Mouse (Mus musculus): Measurements from ENCODE around the gene Trp63.
"Not testable (repeated sequence)": the region's sequence is repeated elsewhere in the genome, so short reads cannot be mapped to it uniquely, and the experiment has no call there.

Trp63 gene

DNA sequence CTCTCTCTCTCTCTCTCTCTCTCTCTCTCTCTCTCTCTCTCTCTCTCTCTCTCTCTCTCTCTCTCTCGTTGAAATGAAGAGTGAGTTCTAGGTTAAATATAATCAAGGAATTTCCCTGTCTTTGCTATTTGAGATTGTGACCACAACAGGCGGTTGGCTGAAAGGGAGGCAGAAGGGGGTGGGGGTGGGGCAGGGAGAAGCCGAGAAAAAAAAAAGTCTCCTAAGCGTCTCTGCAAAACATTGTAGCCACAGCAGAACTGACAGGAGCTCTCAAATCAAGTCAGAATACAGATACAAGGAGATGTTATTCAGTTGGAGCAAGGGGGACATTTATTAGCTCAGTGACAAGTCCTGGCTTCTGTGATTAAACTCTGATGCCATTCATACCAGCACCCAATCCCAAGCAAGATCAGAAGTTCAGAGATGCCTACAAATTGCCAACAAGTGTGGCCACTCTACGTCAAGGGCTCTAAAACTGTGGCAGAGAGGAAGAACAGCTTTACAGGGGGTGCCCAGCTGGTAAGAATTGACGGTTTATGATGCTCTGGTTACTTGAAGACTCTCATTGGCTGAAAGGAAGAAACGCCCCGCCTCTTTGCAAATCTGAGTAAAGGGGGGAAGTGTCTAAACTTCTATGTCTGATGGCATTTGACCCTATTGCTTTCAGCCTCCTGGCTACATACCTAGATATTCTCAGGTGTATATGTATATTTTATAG, at the start of gene Trp63:
Gene Trp63 (plus strand): TSS at position 233 of the 718 bp plus-strand sequence.
- DNase-seq (ENCODE audit: low spot score): no peak

DNA sequence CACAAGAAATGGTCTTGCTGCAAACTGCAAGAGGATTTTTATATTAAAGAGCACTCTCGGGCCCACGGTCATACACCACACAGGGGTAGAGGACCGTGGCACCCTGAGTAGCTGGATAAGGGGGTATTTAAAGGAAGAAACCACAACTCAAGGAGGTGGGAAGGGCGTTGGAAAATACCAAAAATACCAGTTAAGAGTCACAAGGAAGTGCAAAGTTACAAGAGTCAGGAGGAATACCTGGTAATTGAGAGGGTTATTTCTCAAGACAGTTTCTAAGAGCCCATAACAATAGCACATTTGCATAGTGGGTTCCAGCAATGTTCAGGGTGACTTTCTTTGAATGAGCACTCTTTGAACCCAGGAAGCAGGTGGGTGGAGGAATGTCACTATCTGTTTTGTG, 38.8 kb upstream of the Trp63 start:
- DNase-seq (ENCODE audit: low spot score): not testable (repeated sequence)

DNA sequence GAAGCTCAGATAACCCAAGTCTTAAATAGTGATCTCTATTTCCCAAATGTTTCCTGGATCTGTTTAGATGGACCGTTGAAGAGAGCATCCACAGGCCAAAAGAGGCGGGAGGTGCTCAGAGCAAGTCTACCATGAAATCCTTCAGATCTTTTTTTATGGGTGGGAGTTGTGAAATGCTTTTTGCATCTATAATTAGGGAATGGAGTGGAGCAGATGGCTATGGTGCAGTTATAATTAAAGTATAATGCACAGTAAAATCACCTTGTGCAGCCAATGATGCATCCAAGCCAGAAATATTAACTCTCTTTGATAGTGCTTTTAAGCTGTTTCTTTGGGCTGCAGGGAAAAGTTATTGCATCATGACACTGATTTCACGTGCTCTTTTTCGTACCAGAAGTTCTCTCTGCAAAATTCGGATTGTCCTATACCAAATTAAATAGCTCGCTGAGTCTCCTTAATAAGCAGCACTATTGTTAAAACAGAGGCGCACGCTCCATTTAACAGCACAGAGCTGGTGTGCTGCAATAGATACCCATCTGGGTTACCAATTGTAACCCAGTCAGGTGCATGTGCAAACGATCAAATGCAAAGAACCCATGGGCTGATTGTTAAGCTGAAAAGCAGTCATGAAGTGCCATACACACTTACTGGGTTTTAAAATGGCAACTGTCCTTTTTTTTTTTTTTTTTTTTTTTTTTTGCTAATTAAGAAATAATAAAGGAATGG, 22.9 kb upstream of the Trp63 start:
- DNase-seq (ENCODE audit: low spot score): no peak

DNA sequence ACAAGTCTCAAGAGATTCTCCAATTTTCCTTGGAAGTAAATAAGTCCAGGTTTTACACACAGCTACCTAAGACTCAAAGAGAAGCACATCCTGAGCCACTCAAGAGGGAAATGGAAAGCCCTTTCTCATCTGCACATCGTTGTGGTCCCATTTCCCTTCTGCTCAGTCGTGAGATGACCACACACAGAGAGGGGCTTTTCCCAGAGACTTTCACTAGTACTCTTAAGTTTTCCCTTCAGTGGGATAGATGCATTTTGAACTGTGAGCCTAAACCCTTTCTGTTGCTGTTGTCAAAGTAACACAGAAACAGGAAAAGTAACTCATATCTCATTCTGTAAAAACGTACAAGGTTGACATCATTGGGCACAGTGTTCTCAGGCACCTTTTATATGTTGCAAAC, 20.4 kb upstream of the Trp63 start:
- no peak for DNase-seq (ENCODE audit: low spot score)

DNA sequence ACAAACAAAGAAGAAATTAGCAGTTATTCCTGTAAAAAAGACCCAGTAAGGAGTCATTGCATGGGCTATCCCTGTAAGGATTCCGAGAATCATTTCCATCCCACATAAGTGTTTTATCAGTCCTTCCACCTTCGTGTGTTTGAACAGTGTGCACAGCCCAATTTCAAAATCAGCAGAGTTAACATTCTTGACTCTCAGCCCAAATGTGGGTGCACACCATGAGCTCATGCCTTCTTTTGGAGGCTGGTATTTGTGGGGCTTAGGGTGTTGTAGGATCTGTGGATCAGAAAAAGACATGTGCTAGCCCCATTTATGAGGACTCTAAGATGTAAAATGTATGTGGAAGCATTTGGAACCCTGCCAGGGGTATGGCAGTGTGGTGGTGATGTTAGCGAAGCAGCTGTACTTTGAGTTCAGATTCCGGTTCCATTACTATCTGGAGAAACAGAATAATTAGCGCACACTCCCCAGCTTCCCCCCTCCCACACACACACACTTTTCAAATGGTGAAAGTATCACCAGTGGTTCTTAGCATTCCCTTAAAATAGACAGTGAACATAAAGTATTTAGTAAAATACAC, 9.6 kb upstream of the Trp63 start:
- DNase-seq (ENCODE audit: low spot score): peak; percentile 12

DNA sequence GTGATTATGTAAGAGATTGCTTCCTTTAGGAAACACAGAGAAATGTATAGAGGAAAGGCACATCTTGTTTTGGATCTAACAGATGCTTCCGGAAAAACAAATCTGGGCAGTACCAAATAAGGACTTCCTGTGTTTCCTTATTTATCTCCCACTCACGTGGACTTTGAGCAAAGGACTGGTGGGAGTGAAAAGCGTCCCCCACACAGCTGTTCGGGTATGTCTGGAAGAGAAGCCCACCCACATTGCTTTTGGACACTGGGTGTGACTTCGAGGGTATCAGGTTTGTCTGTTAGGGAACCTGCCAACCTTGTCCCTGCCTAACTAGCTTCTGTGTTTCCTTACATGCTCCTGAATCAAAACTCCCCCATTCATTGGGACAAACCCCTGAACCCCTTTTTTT, 3.2 kb upstream of the Trp63 start:
- peak; percentile 9 for DNase-seq (ENCODE audit: low spot score)

DNA sequence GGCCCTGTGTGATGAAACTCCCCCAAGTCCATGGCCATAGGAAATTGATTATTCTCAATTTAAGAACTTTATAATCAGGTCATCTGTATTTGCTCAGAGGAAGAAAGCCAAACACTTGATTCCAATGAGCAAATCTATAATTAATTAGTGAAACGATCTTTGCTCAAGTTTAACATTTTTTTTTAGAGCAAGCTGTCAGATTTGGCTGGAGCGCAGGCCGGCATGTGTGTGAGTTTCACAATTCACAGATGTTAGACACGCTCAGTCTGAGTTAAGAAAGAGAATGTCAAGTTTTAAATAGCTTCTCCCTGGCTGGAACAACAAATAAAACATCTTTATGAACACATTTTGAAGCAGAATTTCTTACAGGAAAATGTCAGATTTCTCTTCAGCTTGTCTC, 1.0 kb upstream of the Trp63 start:
- peak; percentile 63 for DNase-seq (ENCODE audit: low spot score)

DNA sequence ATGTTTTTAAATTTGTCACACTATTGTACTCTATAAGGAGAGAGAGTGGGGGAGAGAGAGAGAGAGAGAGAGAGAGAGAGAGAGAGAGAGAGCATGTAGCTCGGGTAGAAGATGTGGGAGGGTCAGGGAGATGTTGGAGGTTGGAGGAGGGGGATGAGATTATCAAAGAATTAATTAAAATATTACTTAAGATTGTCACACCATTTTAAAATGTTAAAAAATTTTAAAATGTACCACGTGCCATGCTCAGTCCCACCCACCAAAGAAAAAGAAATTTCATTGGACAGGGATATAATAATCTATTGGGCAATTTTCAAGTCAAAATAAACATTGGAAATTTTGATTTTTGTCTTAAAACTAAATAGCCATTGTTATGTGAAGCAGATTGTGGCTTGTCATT, 1.0 kb downstream of the Trp63 start:
- DNase-seq (ENCODE audit: low spot score): no peak

DNA sequence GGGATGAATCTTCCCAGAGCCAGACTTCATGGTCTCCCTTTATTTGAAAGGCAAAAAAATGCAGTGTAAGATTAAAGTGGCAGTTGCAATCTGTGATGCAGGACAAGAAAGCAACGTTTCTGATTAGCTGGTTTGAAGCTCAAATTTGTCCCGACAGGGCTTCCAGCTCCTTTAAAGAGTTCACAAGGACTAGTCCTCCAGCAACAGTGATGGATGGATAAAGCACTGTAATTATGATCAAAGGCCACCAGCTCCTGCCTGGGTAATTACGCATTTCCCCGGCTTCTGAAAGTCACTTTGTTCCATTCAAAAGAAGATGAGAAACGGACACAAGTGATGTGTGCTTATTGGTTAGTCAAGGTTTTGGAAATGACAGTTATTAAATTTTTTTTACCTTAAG, 7.0 kb downstream of the Trp63 start:
- DNase-seq (ENCODE audit: low spot score): no peak

DNA sequence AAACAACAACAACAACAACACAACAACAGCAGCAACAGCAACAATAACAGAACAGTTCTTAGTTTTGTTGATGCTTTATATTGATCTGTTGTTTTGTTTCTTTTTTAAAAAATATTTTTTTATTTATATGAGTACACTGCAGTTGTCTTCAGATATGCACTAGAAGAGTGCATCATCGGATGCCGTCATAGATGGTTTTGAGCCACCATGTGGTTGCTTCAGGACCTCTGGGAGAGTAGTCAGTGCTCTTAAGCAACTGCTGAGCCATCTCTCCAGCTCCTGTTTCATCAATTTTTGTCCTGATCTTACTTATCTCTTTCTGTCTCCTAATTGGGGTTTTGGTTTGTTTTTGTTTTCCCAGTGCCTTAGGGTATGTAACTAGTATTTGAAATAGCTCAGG, 17.7 kb downstream of the Trp63 start:
- no peak for DNase-seq (ENCODE audit: low spot score)

DNA sequence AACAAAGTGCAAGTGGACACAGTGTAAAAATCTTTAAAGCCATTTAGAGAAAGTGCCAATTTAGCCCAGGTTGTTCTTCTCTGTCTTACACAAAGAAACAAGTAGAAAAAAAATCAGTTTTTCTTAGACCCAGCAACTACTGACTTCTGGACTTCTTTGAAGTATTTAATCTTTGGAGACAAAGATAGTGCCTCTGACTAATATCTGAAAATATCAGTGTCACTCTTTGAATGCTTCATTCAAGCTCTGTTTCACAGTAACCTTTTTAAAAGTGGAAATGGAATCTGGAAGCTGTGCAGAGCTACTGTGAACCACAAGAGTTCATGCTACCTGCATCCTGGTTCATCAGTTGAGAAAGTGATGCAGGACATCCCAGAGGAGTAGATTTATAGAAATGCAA, 22.7 kb downstream of the Trp63 start:
- DNase-seq (ENCODE audit: low spot score): no peak

DNA sequence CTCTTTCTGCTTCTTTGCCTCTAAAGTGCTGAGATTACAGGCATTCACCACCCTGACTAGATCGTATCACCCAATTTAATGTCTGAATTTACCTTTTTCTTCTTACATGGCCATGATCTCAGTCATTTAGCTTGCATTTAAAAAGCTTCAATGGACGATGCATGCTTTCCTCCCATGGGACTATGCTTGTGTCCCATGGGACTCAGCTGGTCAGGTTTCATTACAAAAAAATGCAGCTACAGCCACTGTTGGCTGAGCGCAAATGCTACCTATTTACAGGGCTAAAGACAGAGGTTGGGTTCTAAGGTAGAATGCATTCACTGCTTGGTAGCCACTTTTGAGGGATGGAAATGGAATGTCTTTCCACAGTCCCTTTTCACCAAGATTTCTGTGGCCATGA, 32.2 kb downstream of the Trp63 start:
- DNase-seq (ENCODE audit: low spot score): no peak

DNA sequence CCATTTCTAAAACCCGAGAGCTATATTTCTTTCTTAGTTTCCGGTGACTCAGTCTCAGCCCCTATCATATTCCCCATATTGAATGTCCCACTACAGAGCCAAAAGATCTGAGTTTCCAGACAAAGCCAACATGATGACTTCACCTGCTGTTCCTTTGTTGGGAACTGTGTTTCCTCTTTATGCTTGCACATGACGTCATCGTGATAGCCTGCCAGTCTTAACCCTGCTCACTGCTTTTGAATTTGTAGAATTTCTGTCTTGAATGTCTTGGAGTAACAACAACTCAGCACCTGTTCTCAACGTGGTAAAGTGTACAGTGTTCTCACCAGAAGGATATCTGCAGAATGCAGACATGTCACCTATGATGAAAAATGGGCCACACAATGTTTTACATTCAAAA, 39.6 kb downstream of the Trp63 start:
- no peak for DNase-seq (ENCODE audit: low spot score)

DNA sequence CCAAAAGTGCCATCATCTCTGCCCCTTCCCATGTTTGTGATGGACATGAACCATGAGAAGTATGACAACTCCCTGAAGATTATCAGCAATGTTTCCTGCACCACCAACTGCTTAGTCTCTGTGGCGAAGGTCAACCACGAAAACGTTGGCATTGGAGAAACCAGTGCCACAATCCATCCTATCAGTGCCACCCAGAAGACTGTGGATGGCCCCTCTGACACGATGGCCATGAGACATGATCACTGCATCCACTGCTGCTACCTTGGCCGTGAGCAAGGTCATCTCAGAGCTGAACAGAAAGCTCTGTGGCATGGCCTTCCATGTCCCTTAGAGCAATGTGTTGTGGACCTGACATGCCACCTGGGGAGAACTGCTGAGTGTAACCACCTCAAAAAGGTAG, 43.4 kb downstream of the Trp63 start:
- no peak for DNase-seq (ENCODE audit: low spot score)

DNA sequence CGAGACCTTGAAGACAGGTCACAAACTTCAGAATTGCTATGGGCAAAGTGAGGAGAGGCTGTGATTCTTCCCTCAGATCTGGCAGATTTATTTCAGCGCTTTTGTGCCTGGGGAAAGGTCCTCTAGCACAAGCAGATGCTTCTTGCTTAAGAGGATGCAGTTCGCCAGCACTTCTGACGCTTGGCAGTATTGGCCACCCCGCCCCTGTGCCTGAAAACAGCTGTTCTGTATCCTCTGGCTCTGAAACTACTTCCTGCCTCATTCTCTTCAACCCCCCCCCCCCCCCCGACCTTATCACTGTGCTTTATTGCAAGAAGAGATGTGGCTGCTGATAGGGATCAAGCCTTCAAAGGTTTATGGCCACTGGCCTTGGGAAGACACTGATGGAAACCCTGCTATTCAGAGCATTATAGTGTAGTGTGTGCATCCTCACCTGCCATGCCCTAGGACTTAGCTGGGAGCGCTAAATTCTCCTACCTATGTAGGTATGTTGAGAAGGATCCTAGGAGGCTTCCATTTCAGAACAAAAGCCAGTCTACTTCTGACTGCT, 44.5 kb downstream of the Trp63 start:
- DNase-seq (ENCODE audit: low spot score): no peak

DNA sequence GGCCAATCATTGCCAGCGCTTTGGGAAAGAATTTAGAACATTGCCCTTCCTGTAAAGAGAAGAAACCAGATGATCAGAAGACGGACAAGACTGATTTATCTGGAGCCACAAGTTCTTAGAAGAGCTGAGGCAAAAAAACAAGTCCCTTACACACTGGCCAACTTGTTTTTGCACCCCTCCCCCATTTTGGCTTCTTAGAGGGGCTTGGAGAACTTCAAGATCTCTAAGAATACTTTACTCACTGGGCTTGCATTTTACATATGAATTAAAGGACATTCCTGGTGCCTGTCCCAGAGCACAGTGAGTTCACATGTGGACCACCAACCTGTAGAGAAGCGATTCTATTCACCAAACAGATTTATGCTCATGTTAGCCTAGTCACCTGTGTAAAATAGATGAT, 53.3 kb downstream of the Trp63 start:
- DNase-seq (ENCODE audit: low spot score): no peak

DNA sequence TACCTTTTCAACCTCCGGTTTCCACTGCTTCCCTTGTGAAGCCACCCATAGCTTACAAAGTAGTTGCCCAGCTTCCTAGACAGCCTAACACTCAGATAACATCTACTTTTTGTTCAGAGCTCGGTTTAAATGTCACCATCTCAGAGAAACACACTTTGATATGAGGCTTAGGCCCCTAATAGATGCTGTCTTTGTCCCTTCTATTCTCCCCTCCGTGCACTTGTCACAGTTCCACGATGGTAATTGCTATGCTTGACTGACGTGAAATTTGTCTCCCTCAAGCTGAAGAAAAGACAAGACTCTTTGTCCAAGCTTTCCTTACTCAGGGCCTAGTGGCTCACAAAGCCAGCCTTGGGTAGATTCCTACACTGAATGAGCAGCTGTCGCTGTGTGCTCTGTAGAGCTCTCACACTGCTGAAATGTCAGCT, 54.1 kb downstream of the Trp63 start:
- DNase-seq (ENCODE audit: low spot score): no peak

DNA sequence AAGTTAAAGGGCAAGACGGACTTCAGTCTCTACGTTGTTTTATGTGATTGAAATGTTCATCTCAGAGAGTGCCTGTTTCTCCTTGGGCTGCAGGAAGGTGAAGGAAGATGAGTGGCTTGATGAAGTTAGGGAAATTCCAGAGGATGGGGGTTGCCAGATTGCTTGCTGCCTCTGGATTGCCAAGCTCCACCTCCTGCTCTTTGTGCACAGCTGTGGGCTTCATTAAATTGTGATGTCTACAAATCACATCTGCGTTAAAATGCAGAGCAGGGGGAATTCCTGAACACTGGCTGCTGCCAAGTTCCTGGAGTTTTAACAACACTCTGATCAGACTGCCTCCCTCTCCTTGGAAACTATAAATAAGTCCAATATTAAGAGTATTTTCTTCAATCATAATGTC, 63.2 kb downstream of the Trp63 start:
- DNase-seq (ENCODE audit: low spot score): no peak

DNA sequence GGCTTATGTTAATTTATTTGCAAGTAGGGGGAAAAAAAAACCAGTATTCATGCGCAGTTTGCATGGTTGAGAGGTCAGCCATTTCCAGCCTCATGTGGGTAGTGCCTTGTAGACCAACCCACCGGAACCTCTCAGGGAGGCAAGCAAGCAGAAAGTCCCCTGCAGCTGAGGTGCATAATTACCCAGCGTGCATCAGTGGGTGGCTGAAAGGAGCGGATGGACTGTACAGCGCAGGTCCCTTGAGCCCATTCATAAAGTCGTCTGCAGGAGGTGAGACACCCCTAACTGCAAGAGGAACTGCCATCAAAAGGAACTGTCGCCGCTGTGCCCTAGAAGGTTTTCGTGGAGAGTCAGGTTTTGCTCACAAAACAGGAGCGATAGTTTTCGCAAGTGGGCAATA, 68.3 kb downstream of the Trp63 start:
- DNase-seq (ENCODE audit: low spot score): no peak

DNA sequence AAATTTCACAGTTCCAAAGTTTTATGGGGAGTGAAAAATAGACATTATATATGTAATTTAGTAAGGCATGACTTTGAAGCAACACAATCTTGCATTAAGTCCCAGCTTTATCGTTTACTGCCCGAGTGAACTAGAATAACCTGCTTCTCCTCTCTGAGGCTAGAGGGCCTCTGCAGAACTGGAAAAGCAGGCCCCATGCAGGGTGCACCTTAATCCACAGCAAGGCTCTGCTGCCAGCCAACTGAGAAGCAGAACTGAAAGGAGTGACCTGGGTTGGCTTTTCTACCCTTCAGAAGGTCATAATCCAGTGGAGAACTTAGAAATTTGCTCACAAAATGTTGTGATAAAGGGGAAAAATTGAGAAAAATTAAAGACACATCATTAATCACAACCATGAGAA, 74.5 kb downstream of the Trp63 start:
- DNase-seq (ENCODE audit: low spot score): no peak

DNA sequence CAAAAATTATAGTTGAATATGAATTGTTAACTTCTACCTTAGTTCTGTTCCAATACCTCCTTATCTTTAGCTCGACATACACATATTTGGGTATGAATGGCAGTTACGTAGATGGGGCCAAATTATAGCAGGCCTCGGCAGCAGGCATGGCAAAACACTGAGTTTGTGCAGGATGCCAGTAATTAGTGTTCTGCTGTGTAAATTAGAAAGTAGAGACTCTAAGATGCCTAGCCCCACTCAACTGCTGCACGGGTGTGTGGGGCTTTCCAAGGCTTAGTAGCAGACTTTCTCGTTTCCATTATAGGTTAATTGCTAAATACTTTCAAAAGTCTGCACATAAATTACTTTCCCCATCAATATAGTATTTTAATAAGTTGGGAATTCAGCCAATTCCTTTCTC, 82.0 kb downstream of the Trp63 start:
- DNase-seq (ENCODE audit: low spot score): no peak

DNA sequence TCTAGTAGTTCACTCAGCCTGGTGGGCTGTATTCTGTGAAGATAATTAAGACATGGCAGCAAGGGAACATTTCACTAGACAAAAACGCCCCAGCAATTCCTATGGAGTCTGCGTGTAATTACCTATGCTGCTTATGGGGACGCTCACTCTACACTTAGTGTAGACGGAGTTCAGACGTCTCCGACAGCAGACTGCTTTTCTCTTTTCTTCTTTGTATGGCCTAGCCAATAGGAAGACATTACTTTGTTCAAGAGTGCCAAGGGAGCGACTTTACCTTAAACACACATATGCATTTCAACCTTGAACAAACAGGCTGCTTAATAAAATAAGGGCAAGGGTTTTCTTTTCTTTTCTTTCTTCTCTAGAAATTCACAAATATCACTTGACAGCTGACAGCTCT, 91.0 kb downstream of the Trp63 start:
- DNase-seq (ENCODE audit: low spot score): no peak

DNA sequence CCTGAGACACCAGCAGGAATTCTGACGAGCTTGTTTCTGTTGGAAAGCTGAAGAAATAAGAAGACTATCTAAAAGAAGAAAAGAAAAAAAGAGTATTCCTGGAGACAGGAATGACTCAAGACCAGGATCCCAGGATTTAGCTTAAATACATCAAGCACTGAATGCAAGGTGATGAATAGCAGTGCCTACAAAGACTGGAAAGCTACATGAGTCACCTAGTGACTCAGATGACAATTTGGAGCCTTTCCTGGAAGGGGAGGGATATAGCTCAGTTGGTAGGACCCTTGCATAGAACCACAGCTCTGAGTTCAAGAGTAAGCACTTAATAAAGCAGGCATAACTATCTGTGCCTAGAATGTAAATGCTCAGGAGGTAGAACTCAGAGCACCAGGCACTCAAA, 93.9 kb downstream of the Trp63 start:
- no peak for DNase-seq (ENCODE audit: low spot score)
